Mouse (Mus musculus) myocyte (in vitro differentiated cells): ENCODE measurements at regions not wholly inside any gene's neighbourhood (a gene's known extent, or its start where the extent isn't known, plus 50 kb on each side); places are given as distances from the start of the nearest gene placed in this dataset.

Experiments
- CEBPB ChIP-seq: IDR thresholded peaks from 2 replicates; pipeline ENCODE4 v1.6.1; 2011; ENCODE audit warnings: mild to moderate bottlenecking, moderate library complexity; ENCODE audit not compliant: poor library complexity, insufficient read depth, severe bottlenecking
- E2F4 ChIP-seq: IDR thresholded peaks from one replicate; pipeline ENCODE4 v1.6.1; 2011; ENCODE audit warnings: mild to moderate bottlenecking, control low read depth, moderate library complexity; ENCODE audit not compliant: insufficient read depth
- MAX ChIP-seq: IDR thresholded peaks from one replicate; pipeline ENCODE4 v1.6.1; 2011; ENCODE audit warnings: low read depth, mild to moderate bottlenecking, control low read depth
- MYOD1 ChIP-seq, 3 experiments: IDR thresholded peaks; one replicate each; pipeline ENCODE4 v1.6.1; 2011; ENCODE audit warnings: control low read depth in 2 of 3, low read depth in 2 of 3, mild to moderate bottlenecking in 2 of 3, moderate library complexity in 1 of 3; ENCODE audit not compliant: insufficient read length in 2 of 3, control insufficient read depth in 1 of 3
- MYOG ChIP-seq, 3 experiments: IDR thresholded peaks; one replicate each; pipeline ENCODE4 v1.6.1; 2011; ENCODE audit warnings: control low read depth in 2 of 3, low read depth in 2 of 3, mild to moderate bottlenecking in 2 of 3; ENCODE audit not compliant: insufficient read length in 2 of 3, control insufficient read depth in 1 of 3, insufficient read depth in 1 of 3
- POLR2A ChIP-seq: IDR thresholded peaks from one replicate; pipeline ENCODE4 v1.6.1; 2011; ENCODE audit warnings: low read depth, mild to moderate bottlenecking, control low read depth, moderate library complexity; ENCODE audit not compliant: insufficient read length
- POLR2AphosphoS2 ChIP-seq: IDR thresholded peaks from one replicate; pipeline ENCODE4 v1.6.1; 2011; ENCODE audit warnings: low read depth, control low read depth; ENCODE audit not compliant: insufficient read length
- REST ChIP-seq: IDR thresholded peaks from one replicate; pipeline ENCODE4 v1.6.1; 2011; ENCODE audit warnings: mild to moderate bottlenecking, control low read depth, moderate library complexity; ENCODE audit not compliant: insufficient read depth, insufficient read length
- SRF ChIP-seq: IDR thresholded peaks from one replicate; pipeline ENCODE4 v1.6.1; 2011; ENCODE audit warnings: low read depth; ENCODE audit not compliant: control insufficient read depth, insufficient read length
- TCF12 ChIP-seq: IDR thresholded peaks from one replicate; pipeline ENCODE4 v1.6.1; 2011; ENCODE audit warnings: mild to moderate bottlenecking, control low read depth; ENCODE audit not compliant: poor library complexity, insufficient read depth, severe bottlenecking
- TCF3 ChIP-seq: IDR thresholded peaks from one replicate; pipeline ENCODE4 v1.6.1; 2011; ENCODE audit warnings: low read depth, control low read depth; ENCODE audit not compliant: insufficient read length
- USF1 ChIP-seq: IDR thresholded peaks from one replicate; pipeline ENCODE4 v1.6.1; 2011; ENCODE audit warnings: low read depth, mild to moderate bottlenecking, control low read depth, moderate library complexity

- TF ChIP-seq POLR2A: no peak
- no peak for TF ChIP-seq POLR2AphosphoS2
- TF ChIP-seq CEBPB: no peak
- no peak for TF ChIP-seq MYOG (IDR thresholded peaks at IDR 0.05; ENCODE audit: control insufficient read depth in 1 of 3, insufficient read depth in 1 of 3, insufficient read length in 2 of 3, low read depth in 2 of 3)
- no peak for TF ChIP-seq MYOD1 (IDR thresholded peaks at IDR 0.05; ENCODE audit: control insufficient read depth in 1 of 3, insufficient read length in 2 of 3, low read depth in 2 of 3)
- TF ChIP-seq E2F4: no peak
- no peak for TF ChIP-seq TCF12
- TF ChIP-seq USF1: no peak
- TF ChIP-seq REST: no peak
- TF ChIP-seq TCF3: no peak
- TF ChIP-seq SRF: no peak
- TF ChIP-seq MAX: no peak
These were observed 301.4 kb downstream of the Ice1 start for GRCm38 (mm10) chr13:70336069-70336468.
